Mouse (Mus musculus) kidney, embryonic 15.5 days (tissue): ENCODE data around the gene Krt15. TPM values are rescaled to one million over a fixed set of nuclear protein-coding genes. Genes with fewer than 3 reads are reported as not detected.

Experiments
- ATAC-seq: fragments of 200-750 bp; cut with Nextera tagmentation; replicated peaks from 2 replicates; pipeline ENCODE4 v1.8.0; 2017; ENCODE audit warnings: moderate TSS enrichment; ENCODE audit not compliant: low FRiP score
- H3K27ac ChIP-seq: fragments of 300-500 bp; sonication (generic); 2 replicates; pipeline ENCODE4 v1.5.1; 2015; ENCODE audit warnings: mild to moderate bottlenecking, inconsistent platforms
- H3K27me3 ChIP-seq: fragments of 300-500 bp; sonication (generic); 2 replicates; pipeline ENCODE4 v1.6.1; 2015; ENCODE audit warnings: inconsistent platforms
- H3K36me3 ChIP-seq: fragments of 300-500 bp; sonication (generic); 2 replicates; pipeline ENCODE4 v1.6.1; 2015; ENCODE audit warnings: inconsistent platforms
- H3K4me1 ChIP-seq: fragments of 300-500 bp; sonication (generic); 2 replicates; pipeline ENCODE4 v1.6.1; 2015; ENCODE audit warnings: inconsistent platforms
- H3K4me2 ChIP-seq: fragments of 300-500 bp; sonication (generic); 2 replicates; pipeline ENCODE4 v1.6.1; 2015; ENCODE audit warnings: moderate library complexity, mild to moderate bottlenecking, inconsistent platforms
- H3K4me3 ChIP-seq: fragments of 300-500 bp; sonication (generic); replicated peaks from 2 replicates; pipeline ENCODE4 v1.5.1; 2015; ENCODE audit warnings: mild to moderate bottlenecking, inconsistent platforms
- H3K9ac ChIP-seq: fragments of 300-500 bp; sonication (generic); 2 replicates; pipeline ENCODE4 v1.6.1; 2015; ENCODE audit warnings: mild to moderate bottlenecking, inconsistent platforms
- H3K9me3 ChIP-seq: fragments of 300-500 bp; sonication (generic); replicated peaks from 2 replicates; pipeline ENCODE4 v1.6.1; 2016; ENCODE audit warnings: inconsistent platforms
- WGBS: fragments of 180-500 bp; shearing (Covaris S2); methylation state at CpG from one replicate; pipeline ENCODE4 v1.1.7; 2015; ENCODE audit warnings: mixed read lengths; 5-methylcytosine and 5-hydroxymethylcytosine counted together
- polyA plus RNA-seq: library from polyadenylated mRNA; unstranded; fragments of >200 nt; fragmentation: Nextera tagmentation; extraction: Ambion mirVana; gene quantifications from 2 replicates; pipeline ENCODE4 v1.2.1, GENCODE M21; 2015

The Krt15 gene
- 5.0 and 14.8 TPM in 2 replicates for polyA plus RNA-seq

DNA sequence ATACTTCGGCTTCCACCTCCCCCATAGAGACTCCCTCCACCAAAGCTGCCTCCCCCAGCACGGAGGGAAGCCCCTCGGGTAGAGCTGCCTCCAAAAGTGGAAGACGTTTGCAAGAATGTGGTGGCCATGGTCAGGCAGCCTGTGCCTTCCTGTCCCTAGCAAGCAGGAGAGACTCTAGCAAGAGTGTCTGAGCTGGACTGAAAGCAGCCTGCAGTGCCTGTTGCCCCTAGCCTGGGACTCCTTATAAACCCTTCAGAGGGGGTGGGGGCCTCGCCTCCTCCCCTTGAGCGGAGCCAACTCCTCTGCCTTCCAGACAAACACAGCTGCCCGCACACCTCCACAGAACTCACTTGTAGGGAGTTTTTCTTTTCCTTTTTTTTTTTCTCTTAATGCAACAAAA, at the start of gene Krt15:
TSS of gene Krt15 (minus strand) at position 198 of the 400 bp plus-strand sequence.
- Histone ChIP-seq H3K4me3 (no peak within 1 kb of the TSS), H3K9ac (no peak within 1 kb of the TSS), H3K4me1 (peaks cover 48% of the 10 kb centered on the region), H3K27ac (peak within 1 kb of the TSS; percentile 0; the same call in 1 of the 2 replicates), H3K4me2 (no peak within 1 kb of the TSS), H3K27me3 (peaks cover 20% of the 10 kb centered on the region), H3K9me3 (no peaks in the 10 kb centered on the region), H3K36me3 (no peaks in the 10 kb centered on the region)
- no peak for ATAC-seq
- WGBS: 38% methylated on average over 7 of the region's 7 CpGs

DNA sequence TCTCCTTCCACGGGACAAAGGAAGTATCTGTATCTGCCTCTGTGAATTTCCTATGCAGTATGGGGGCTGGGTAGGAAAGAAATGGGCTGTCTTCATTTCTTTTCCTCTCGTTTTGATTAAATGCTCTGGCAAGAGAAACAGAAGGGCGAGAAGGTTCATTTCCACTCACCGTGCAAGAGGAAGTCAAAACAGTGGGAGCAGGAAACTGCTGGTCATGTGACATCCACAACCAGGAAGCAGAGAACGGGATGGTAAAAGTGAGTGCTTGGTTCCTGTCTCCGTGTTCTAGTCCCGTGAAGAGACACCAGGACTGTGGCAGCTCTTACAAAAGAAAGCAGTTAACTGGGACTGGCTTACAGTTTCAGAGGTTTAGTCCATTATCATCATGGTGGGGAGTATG, 46.0 kb upstream of the Krt15 start:
- H3K9me3 ChIP-seq: no peaks in the 10 kb centered on the region
- H3K9ac ChIP-seq: no peak overlapping the region
- WGBS: 69% methylated on average over 7 of the region's 7 CpGs
- H3K4me3 ChIP-seq: no peak overlapping the region
- H3K27ac ChIP-seq: no peak overlapping the region
- H3K4me1 ChIP-seq: no peaks in the 10 kb centered on the region
- H3K27me3 ChIP-seq: no peaks in the 10 kb centered on the region
- no peaks in the 10 kb centered on the region for H3K36me3 ChIP-seq
- no peak overlapping the region for H3K4me2 ChIP-seq
- no peak for ATAC-seq

DNA sequence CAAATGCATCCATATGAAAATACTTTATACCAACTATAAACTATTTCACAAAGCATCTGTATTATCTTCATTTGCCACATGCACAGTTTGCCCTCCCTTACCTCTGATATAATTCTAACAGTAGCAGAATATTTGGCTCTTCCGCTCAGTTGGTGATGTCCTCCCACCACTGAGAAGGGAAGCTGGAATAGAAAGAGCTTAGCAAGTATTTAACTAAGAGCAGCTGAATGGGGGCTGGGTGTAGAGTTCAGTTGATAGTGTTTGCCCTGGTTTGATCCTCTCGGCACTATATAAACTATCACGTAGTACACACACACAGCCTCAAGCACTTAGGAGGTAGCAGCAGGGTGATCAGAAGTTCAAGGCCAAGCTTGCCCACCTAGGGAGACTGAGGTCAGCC, 43.5 kb upstream of the Krt15 start:
- Histone ChIP-seq H3K4me1 (no peaks in the 10 kb centered on the region), H3K27me3 (no peaks in the 10 kb centered on the region), H3K4me3 (no peak overlapping the region), H3K27ac (no peak overlapping the region), H3K4me2 (no peak overlapping the region), H3K36me3 (no peaks in the 10 kb centered on the region), H3K9me3 (no peaks in the 10 kb centered on the region), H3K9ac (no peak overlapping the region)
- no peak for ATAC-seq
- WGBS: 79% methylated on average over 3 of the region's 3 CpGs

DNA sequence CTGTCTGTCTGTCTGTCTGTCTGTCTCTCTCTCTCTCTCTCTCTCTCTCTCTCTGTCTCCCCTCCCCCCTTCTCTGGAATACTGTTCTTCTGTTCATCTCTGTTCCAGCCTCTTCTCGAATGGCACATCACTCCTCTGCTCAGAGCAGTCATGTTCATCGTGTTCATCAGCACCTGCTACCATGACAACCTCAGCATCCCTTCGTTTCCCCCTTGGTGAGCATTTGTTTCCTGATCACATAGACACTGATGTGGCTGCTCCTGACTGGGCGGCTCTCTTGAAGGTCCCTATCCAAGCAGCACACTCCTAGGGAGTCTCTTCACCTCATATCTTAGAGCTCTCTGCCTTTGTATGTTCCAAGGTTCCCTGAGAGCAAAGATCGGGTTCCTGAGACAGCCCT, 42.6 kb upstream of the Krt15 start:
- no peaks in the 10 kb centered on the region for H3K9me3 ChIP-seq
- H3K4me3 ChIP-seq: no peak overlapping the region
- H3K36me3 ChIP-seq: no peaks in the 10 kb centered on the region
- ATAC-seq: no peak
- H3K27me3 ChIP-seq: no peaks in the 10 kb centered on the region
- H3K27ac ChIP-seq: no peak overlapping the region
- H3K4me1 ChIP-seq: no peaks in the 10 kb centered on the region
- 78% methylated on average over 5 of the region's 5 CpGs for WGBS
- H3K9ac ChIP-seq: no peak overlapping the region
- no peak overlapping the region for H3K4me2 ChIP-seq

DNA sequence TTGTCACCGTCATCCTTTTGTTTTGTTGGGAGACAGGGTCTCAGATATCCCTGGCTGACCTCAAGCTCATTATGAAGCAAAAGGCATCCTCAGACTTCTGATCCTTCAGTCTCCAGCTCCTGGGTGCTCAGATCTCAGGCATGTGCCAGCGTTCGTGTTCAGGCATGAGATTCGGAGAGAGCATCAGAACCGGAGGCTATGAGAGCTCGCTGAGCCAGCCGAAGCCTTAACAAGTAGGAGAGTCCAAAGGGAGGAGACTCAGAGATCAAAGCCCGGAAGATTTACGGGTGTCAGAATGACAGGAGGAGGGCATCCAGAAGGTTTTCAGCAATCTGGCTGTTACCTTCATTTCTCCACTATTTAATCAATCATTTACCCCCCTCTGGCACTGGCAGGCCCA, 41.1 kb upstream of the Krt15 start:
- no peak overlapping the region for H3K27ac ChIP-seq
- H3K36me3 ChIP-seq: no peaks in the 10 kb centered on the region
- H3K4me1 ChIP-seq: no peaks in the 10 kb centered on the region
- ATAC-seq: no peak
- H3K4me3 ChIP-seq: no peak overlapping the region
- H3K4me2 ChIP-seq: no peak overlapping the region
- H3K9ac ChIP-seq: no peak overlapping the region
- no peaks in the 10 kb centered on the region for H3K27me3 ChIP-seq
- no peaks in the 10 kb centered on the region for H3K9me3 ChIP-seq
- WGBS: 37% methylated on average over 9 of the region's 9 CpGs

DNA sequence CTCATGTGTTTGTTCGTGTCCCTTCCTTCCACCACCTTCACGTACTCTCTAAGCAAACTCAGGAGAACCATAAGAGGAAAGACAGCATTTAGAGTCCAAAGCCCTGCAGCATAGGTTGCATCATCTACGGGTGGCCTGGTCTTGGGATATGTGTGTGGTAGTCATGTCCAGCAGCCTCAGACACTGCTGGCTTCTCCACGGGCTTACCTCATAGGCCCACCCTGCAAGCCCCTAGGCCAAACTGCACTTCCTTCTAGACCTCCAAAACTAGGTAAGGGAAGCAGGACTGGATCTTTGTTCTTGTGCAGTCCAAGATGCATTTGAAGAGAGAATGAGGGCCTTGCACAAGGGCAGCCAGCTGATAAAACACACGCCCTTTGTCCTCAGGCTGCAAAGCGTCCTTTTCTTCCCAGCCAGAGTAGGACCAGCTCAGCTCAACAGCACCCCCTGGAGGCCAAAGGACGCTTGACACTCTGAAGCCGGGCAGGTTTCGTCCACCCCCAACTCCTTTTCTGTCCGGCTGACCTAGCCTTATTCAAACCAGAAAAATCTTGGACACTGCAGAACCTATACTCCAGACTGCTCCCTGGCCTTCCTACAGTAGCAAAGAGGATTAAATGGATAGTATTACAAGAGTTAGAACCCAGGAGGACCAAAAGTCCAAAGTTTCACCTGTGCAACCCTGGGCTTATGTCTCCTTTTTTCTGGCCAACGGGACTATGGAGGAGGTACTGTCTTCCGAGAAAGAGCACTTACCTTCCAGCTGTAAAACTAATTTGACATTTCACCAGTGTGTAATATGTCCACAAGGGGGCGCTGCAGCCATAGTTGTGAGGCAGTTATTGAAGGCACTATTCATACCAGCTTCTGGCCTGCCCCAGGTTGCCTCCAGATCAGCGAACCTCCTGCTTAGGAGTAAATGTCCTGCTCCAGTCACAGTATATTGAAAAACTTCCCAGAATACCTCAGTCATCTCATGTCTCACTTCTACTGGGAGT, 33.3 kb upstream of the Krt15 start:
- H3K4me2 ChIP-seq: 0 out of 2 replicates have a peak overlapping the region, but pooled peaks have one; percentile 15
- H3K4me3 ChIP-seq: no peak overlapping the region
- ATAC-seq: 0 out of 2 replicates have a peak, but pooled peaks have one; percentile 33
- H3K4me1 ChIP-seq: peaks cover 23% of the 10 kb centered on the region
- H3K9me3 ChIP-seq: no peaks in the 10 kb centered on the region
- no peaks in the 10 kb centered on the region for H3K27me3 ChIP-seq
- H3K36me3 ChIP-seq: no peaks in the 10 kb centered on the region
- WGBS: 28% methylated on average over 14 of the region's 14 CpGs
- no peak overlapping the region for H3K27ac ChIP-seq
- H3K9ac ChIP-seq: no peak overlapping the region

DNA sequence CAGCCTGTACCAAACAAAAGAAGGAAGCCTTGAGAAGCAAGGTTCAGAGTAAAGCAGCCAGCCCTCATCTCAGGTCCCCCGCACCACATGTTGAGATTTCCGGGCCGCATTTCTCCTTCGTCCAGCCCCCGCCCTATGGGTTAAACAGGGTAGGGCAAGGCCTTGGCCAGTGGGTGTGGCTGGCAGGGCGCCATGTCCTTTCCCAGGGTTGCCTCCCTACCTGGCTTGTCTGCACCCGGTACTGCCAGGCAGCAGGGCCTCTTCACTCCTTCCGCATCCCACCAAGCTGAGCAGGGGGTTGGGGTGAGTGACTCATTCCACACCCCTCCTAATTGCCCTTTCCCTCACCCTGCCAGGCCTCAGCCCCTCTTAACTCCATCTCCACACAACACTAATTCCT, 32.3 kb upstream of the Krt15 start:
- H3K36me3 ChIP-seq: no peaks in the 10 kb centered on the region
- H3K4me2 ChIP-seq: no peak overlapping the region
- no peaks in the 10 kb centered on the region for H3K9me3 ChIP-seq
- peaks cover 24% of the 10 kb centered on the region for H3K4me1 ChIP-seq
- H3K9ac ChIP-seq: no peak overlapping the region
- 53% methylated on average over 8 of the region's 8 CpGs for WGBS
- H3K27me3 ChIP-seq: no peaks in the 10 kb centered on the region
- ATAC-seq: peak; percentile 73; the same call in 1 of the 2 replicates
- no peak overlapping the region for H3K27ac ChIP-seq
- no peak overlapping the region for H3K4me3 ChIP-seq

DNA sequence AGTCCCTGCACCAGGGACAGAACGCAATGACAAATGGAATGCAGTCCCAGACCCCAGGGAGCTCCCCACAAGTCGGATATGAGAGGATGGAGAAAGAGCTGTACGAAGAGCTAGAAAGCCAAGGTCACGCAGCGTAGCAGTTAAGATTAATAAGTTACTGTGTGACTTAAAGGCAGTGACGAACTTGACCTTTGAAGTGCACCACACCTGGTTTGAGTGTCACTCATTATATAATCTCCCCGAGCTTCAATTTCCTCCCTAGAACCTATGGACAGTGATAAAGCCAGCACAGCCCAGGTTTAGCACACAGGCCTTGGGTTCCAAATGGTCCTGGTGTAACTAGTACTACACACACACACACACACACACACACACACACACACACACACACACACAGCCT, 28.7 kb upstream of the Krt15 start:
- H3K4me1 ChIP-seq: peaks cover 24% of the 10 kb centered on the region

DNA sequence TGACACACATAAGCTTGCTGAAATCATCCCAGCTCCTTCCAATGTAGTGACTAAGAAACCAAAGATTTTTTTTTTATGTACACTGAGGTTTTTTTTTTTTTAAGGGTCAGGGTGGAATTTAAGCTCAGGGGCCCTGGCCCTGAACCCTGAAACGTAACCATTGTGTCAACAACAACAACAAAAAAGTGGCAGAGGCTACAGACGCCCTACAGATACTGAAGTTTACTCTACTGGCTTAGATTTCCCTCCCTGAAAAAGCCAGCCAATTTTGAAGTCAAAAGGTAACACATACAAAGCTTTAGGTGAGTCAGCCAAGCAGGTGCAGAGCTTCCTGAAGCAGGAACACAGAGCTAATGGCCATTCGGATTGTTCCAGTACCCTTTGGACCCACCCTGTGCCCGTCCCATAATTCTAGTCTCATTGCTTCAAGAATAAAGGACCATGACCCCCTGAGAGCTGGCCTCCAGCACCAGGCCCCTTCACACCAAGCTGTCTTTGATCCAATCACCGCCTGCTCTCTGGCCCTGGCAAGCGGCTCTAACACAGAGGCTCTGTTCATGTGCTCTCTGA, 22.3 kb upstream of the Krt15 start:
- no peak for ATAC-seq
- Histone ChIP-seq H3K4me1 (0 out of 2 replicates have a peak, but pooled peaks cover 9% of the 10 kb centered on the region), H3K9me3 (no peaks in the 10 kb centered on the region), H3K4me2 (no peak overlapping the region), H3K27me3 (no peaks in the 10 kb centered on the region), H3K27ac (no peak overlapping the region), H3K9ac (no peak overlapping the region), H3K36me3 (no peaks in the 10 kb centered on the region), H3K4me3 (no peak overlapping the region)
- WGBS: 48% methylated on average over 6 of the region's 6 CpGs

More for the DNA sequence above, 28.7 kb upstream of the Krt15 start:
- Histone ChIP-seq H3K4me3 (no peak overlapping the region), H3K9ac (no peak overlapping the region), H3K27ac (peak overlapping the region; percentile 68), H3K27me3 (no peaks in the 10 kb centered on the region), H3K9me3 (no peaks in the 10 kb centered on the region), H3K4me2 (no peak overlapping the region), H3K36me3 (no peaks in the 10 kb centered on the region)
- 30% methylated on average over 7 of the region's 7 CpGs for WGBS
- 0 out of 2 replicates have a peak, but pooled peaks have one; percentile 20 for ATAC-seq

DNA sequence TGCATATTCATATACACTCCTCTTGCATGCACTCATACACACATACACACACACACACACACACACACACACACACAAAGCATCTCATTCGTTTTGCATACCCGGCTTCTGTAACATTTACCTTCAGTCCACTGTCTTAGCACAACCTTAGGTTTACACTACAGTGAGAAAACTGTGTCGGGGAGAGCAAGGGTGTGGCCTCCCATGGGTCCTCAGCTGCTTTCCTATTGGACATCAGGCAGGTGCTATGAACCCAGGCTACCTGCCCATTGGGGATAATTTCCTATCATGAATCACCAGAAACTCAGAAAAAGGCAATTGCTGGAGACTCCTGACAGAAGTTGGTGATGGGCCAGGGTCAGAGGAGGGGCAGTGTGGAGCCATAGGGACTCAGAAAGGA, 21.6 kb upstream of the Krt15 start:
- Histone ChIP-seq H3K4me3 (no peak overlapping the region), H3K27me3 (no peaks in the 10 kb centered on the region), H3K27ac (no peak overlapping the region), H3K36me3 (no peaks in the 10 kb centered on the region), H3K9ac (no peak overlapping the region), H3K9me3 (no peaks in the 10 kb centered on the region), H3K4me2 (no peak overlapping the region), H3K4me1 (0 out of 2 replicates have a peak, but pooled peaks cover 9% of the 10 kb centered on the region)
- ATAC-seq: no peak
- WGBS: 73% methylated on average over 3 of the region's 3 CpGs

DNA sequence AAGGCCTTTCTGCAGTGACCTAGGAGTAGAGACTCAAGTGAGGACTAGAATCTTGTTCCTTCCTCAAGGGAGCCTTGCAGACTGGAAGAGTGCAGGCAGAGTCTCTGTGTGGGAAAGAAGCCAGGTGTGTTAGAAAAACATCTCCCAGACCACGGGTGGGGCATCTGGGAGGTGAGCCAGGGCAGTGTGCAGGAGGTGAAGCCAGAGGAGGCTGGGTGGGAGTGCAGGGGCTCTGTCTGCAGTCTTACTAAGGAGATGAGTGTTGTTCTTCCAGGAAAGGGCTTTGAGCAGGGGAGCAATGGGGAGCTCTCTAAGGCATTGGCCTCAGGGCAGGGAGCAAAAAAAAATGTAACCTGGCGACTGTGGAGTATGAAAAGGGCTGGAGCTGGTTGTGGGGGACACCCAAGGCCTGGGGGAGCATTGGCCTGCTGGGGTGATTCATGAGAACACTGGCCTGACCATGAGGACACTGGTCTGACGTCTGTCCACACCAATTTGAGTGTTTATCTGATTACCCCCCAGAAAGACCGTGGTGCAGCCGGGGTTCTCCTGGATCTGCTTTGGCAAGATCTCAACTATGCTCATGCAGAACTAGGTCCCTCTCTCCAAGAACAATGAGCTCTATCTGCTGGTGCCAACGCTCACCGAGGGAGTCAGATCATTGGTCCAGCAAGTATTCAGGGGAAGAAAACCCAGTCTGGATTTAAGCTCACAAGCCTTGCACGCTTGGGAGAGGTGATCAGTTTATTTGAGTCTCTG, 19.9 kb upstream of the Krt15 start:
- no peak overlapping the region for H3K4me2 ChIP-seq
- no peak for ATAC-seq

More for the DNA sequence above, 19.9 kb upstream of the Krt15 start:
- no peaks in the 10 kb centered on the region for H3K27me3 ChIP-seq
- no peak overlapping the region for H3K27ac ChIP-seq
- no peaks in the 10 kb centered on the region for H3K9me3 ChIP-seq
- 63% methylated on average over 8 of the region's 8 CpGs for WGBS
- no peak overlapping the region for H3K4me3 ChIP-seq
- H3K9ac ChIP-seq: no peak overlapping the region
- 0 out of 2 replicates have a peak, but pooled peaks cover 9% of the 10 kb centered on the region for H3K4me1 ChIP-seq
- H3K36me3 ChIP-seq: no peaks in the 10 kb centered on the region
